Comparison of ENCODE assay signal across 10 mouse cellular contexts in genomic region chr7:73954441-73954840, GRCm38 (mm10). TPM values are rescaled to one million over a fixed set of nuclear protein-coding genes. Genes with fewer than 3 reads are reported as not detected.
DNase-seq lines count a peak whose midpoint lies in the region; ATAC-seq lines count a peak whose summit lies in the region.
"Had no signal": no experiment of that assay in that cellular context is flagged by ENCODE, and none has a peak within 500 bp of the region (broad histone marks: within the 10 kb centered on the region; RNA-seq: fewer than 3 reads in every experiment).

No protein-coding gene starts in this region.

- H3K27me3 ChIP-seq in heart, embryonic 11.5 days (ENCODE audit: control insufficient read depth, insufficient read depth, low read length), result peaks cover 6% of the 10 kb centered on the region; the same call in 1 of the 2 replicates
- H3K27me3 ChIP-seq: liver, embryonic 15.5 days had no signal

- no peaks in the 10 kb centered on the region for H3K9me3 ChIP-seq in heart, embryonic 11.5 days (replicated peaks; ENCODE audit: control insufficient read depth, low read length)
- H3K9me3 ChIP-seq: liver, embryonic 15.5 days had no signal

- no peak overlapping the region for H3K9ac ChIP-seq in heart, embryonic 11.5 days (ENCODE audit: low read depth, low read length)
- H3K9ac ChIP-seq: liver, embryonic 15.5 days had no signal

- 63% methylated on average over 5 of the region's 5 CpGs for WGBS in heart, embryonic 11.5 days (ENCODE audit: insufficient replicate concordance)

- peak; percentile 92 for DNase-seq in heart, adult 11 months
- peak; percentile 45 for DNase-seq in testis, postnatal 10 days (ENCODE audit: low spot score)
- no peak for DNase-seq in testis, postnatal 14 days (ENCODE audit: low spot score)
- DNase-seq in heart, postnatal 4 days, result peak; percentile 43
- DNase-seq in thymus, postnatal 10 days (ENCODE audit: low spot score in 2 of 2), result no peak
- no peak for DNase-seq in T-cell, adult 2 months (ENCODE audit: low spot score)
- no peak for DNase-seq in urinary bladder, postnatal 4 days (ENCODE audit: low spot score in 2 of 2)

- peaks cover 9% of the 10 kb centered on the region; the same call in 1 of the 2 replicates for H3K4me1 ChIP-seq in heart, embryonic 11.5 days (ENCODE audit: control insufficient read depth, insufficient read depth, low read length)
- H3K4me1 ChIP-seq: liver, embryonic 15.5 days had no signal

- no peak overlapping the region for H3K4me3 ChIP-seq in heart, embryonic 11.5 days (ENCODE audit: low read depth, low read length)
- H3K4me3 ChIP-seq: liver, embryonic 15.5 days had no signal

- no peak overlapping the region for H3K27ac ChIP-seq in heart, embryonic 11.5 days (ENCODE audit: low read depth, low read length)
- H3K27ac ChIP-seq: liver, embryonic 15.5 days had no signal

- no peak overlapping the region for H3K4me2 ChIP-seq in heart, embryonic 11.5 days
- H3K4me2 ChIP-seq: liver, embryonic 15.5 days had no signal

- H3K36me3 ChIP-seq in heart, embryonic 11.5 days (ENCODE audit: control insufficient read depth, insufficient read depth, low read length), result peaks cover 2% of the 10 kb centered on the region; the same call in 1 of the 2 replicates
- H3K36me3 ChIP-seq: liver, embryonic 15.5 days had no signal

- ATAC-seq in heart, embryonic 11.5 days (replicated peaks; ENCODE audit: insufficient number of reproducible peaks, low FRiP score, low TSS enrichment), result no peak

RNA-seq across cellular contexts. Expression of gene St8sia2, which starts 59.0 kb away (rescaled TPM):
- polyA plus RNA-seq in heart, embryonic 11.5 days (2014; fragmentation: Nextera tagmentation; extraction: Ambion mirVana), result 6.5 and 7.8 TPM in 2 replicates
- 1 to 10 TPM; 1.5 to 2.8 TPM for total RNA-seq in heart, postnatal 4 days (2021)
- total RNA-seq: CH12.LX had no signal

Comparison
In these comparisons a context has a peak if more than half of its experiments do, and no peak if none do; other contexts are left out.
1. DNase-seq: peak in heart, adult 11 months (single experiment), testis, postnatal 10 days (single experiment) and heart, postnatal 4 days (single experiment); none in testis, postnatal 14 days (single experiment), thymus, postnatal 10 days (0 of 2), T-cell, adult 2 months (single experiment) and urinary bladder, postnatal 4 days (0 of 2).